Mouse (Mus musculus) olfactory bulb, adult 2 months (tissue): Measurements from ENCODE around the gene Jag2.

Source experiments
- CTCF ChIP-seq: fragments of 200-500 bp; IDR thresholded peaks from 2 replicates; pipeline ENCODE4 v1.5.1; 2012; ENCODE audit warnings: low read depth, mild to moderate bottlenecking, low read length, moderate library complexity; ENCODE audit not compliant: insufficient read depth
- POLR2A ChIP-seq: fragments of 200-500 bp; IDR thresholded peaks from 2 replicates; pipeline ENCODE4 v1.6.1; 2012; ENCODE audit warnings: mild to moderate bottlenecking, low read depth, low read length, moderate library complexity; ENCODE audit not compliant: insufficient read depth

- TF ChIP-seq CTCF (no peak), POLR2A (no peak)
These were observed 62.4 kb downstream of the Jag2 start for GRCm38 (mm10) chr12:112867106-112867674.
